Mouse (Mus musculus) lung, adult 18-20 months (tissue): ENCODE results near the gene Fcrl1.
"Not testable (repeated sequence)": the region's sequence is repeated elsewhere in the genome, so short reads cannot be mapped to it uniquely, and the experiment has no call there.

Experiments
- DNase-seq, 2 experiments: peaks; one replicate each; pipeline ENCODE4 v3.0.0; 2022; ENCODE audit warnings: mixed read lengths in 2 of 2

The Fcrl1 gene

GRCm38 (mm10) chr3:87376195-87377165 is at the start of gene Fcrl1:
Gene Fcrl1 (plus strand): TSS chr3:87376387.
- no peak for DNase-seq

GRCm38 (mm10) chr3:87337899-87338298 is 38.3 kb upstream of the Fcrl1 start:
- peak in 1 of 2 experiments; percentile 3 for DNase-seq

GRCm38 (mm10) chr3:87350992-87351391 is 25.2 kb upstream of the Fcrl1 start:
- DNase-seq: not testable (repeated sequence)

GRCm38 (mm10) chr3:87357581-87357980 is 18.6 kb upstream of the Fcrl1 start, which contains the start of gene Cd5l:
Gene Cd5l (plus strand): TSS chr3:87357881.
- no peak for DNase-seq

- DNase-seq: no peak
These were observed 17.0 kb upstream of the Fcrl1 start for GRCm38 (mm10) chr3:87359215-87359614.

GRCm38 (mm10) chr3:87360466-87360865 is 15.7 kb upstream of the Fcrl1 start:
- no peak for DNase-seq

GRCm38 (mm10) chr3:87365691-87366090 is 10.5 kb upstream of the Fcrl1 start:
- DNase-seq: no peak

- no peak for DNase-seq
These were observed 8.7 kb upstream of the Fcrl1 start for GRCm38 (mm10) chr3:87367511-87367910.

GRCm38 (mm10) chr3:87369181-87369580 is 7.0 kb upstream of the Fcrl1 start:
- DNase-seq: no peak

- DNase-seq: no peak
These were observed 1.0 kb downstream of the Fcrl1 start for GRCm38 (mm10) chr3:87377228-87377627.

GRCm38 (mm10) chr3:87377719-87378118 is 1.5 kb downstream of the Fcrl1 start:
- DNase-seq: no peak

- not testable (repeated sequence) for DNase-seq
These were observed 3.6 kb downstream of the Fcrl1 start for GRCm38 (mm10) chr3:87379641-87380315.

GRCm38 (mm10) chr3:87381806-87382712 is 5.9 kb downstream of the Fcrl1 start:
- DNase-seq: no peak

GRCm38 (mm10) chr3:87383308-87383707 is 7.1 kb downstream of the Fcrl1 start:
- no peak for DNase-seq

GRCm38 (mm10) chr3:87385105-87385504 is 8.9 kb downstream of the Fcrl1 start:
- no peak for DNase-seq

- no peak for DNase-seq
These were observed 14.7 kb downstream of the Fcrl1 start for GRCm38 (mm10) chr3:87390935-87391334.

- DNase-seq: no peak
These were observed 22.6 kb downstream of the Fcrl1 start for GRCm38 (mm10) chr3:87398809-87399208.

- no peak for DNase-seq
These were observed 23.7 kb downstream of the Fcrl1 start for GRCm38 (mm10) chr3:87399906-87400305.

GRCm38 (mm10) chr3:87401321-87401720 is 25.1 kb downstream of the Fcrl1 start:
- peak in 1 of 2 experiments; percentile 9 for DNase-seq

GRCm38 (mm10) chr3:87408171-87408570 is 32.0 kb downstream of the Fcrl1 start:
- peak; percentile 17 to 28 for DNase-seq

- DNase-seq: no peak
These were observed 33.2 kb downstream of the Fcrl1 start for GRCm38 (mm10) chr3:87409196-87409935.

- DNase-seq: no peak
These were observed 34.4 kb downstream of the Fcrl1 start for GRCm38 (mm10) chr3:87410605-87411004.
